Mouse (Mus musculus): ENCODE data around the gene Gzmf. TPM values are rescaled to one million over a fixed set of nuclear protein-coding genes. Genes with fewer than 3 reads are reported as not detected.
"Not testable (repeated sequence)": the region's sequence is repeated elsewhere in the genome, so short reads cannot be mapped to it uniquely, and the experiment has no call there.

Gene Gzmf
- not detected in 2 replicates for polyA plus RNA-seq (2014; fragmentation: Nextera tagmentation; extraction: Ambion mirVana)

DNA sequence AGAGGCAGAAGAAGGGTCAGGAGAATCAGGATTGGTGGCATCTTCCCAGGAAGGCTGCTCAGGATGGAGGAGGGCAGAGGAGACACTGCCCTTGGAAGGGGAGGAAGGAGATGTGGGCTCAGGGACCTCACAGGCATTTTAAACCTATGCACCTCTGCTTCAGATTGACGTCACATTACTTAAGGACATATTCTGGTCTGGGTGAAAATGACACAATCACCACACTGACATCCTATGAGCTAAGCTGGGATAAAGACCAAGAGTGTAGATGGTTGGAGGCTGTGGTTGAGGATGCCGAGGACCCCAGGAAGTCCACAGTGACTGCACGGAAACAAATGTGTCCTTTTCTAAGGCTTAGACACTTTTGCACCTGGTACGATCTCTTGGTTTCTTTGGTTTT, at the start of gene Gzmf:
Gzmf (minus strand) TSS at position 101 of the 400 bp plus-strand sequence.
- no peak for ATAC-seq (replicated peaks; ENCODE audit: insufficient number of reproducible peaks, low FRiP score, low TSS enrichment)
- Histone ChIP-seq H3K27me3 (ENCODE audit: control insufficient read depth, insufficient read depth, low read length) (no peaks in the 10 kb centered on the region), H3K9ac (ENCODE audit: low read depth, low read length) (no peak within 1 kb of the TSS), H3K4me3 (ENCODE audit: low read depth, low read length) (no peak within 1 kb of the TSS), H3K27ac (ENCODE audit: low read depth, low read length) (no peak within 1 kb of the TSS), H3K9me3 (replicated peaks; ENCODE audit: control insufficient read depth, low read length) (no peaks in the 10 kb centered on the region), H3K4me1 (ENCODE audit: control insufficient read depth, insufficient read depth, low read length) (no peaks in the 10 kb centered on the region), H3K36me3 (ENCODE audit: control insufficient read depth, insufficient read depth, low read length) (no peaks in the 10 kb centered on the region), H3K4me2 (no peak within 1 kb of the TSS)
- WGBS (ENCODE audit: insufficient replicate concordance) = 81% methylated on average over 4 of the region's 4 CpGs

DNA sequence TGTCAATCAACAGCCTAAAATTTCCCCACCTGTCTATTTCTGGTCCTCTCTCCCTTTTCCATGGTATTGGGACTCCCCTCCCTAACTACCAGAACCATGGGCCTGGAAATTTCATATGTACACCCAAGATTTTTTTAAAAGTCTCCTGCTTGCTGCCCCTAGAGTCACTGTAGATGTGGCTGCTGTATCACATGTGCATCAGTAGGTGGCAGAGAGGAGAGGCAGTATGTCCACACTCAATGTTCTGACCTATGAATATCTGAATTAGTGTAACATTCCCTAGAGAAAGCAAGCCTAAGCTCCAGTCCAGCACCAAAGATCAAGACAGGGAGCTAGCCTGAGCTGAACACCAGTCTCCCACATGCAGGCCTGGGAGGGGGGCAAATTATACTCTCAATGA, 29.2 kb upstream of the Gzmf start:
- no peak for ATAC-seq (replicated peaks; ENCODE audit: insufficient number of reproducible peaks, low FRiP score, low TSS enrichment)
- Histone ChIP-seq H3K4me3 (ENCODE audit: low read depth, low read length) (no peak overlapping the region), H3K9me3 (replicated peaks; ENCODE audit: control insufficient read depth, low read length) (no peaks in the 10 kb centered on the region), H3K4me2 (no peak overlapping the region), H3K9ac (ENCODE audit: low read depth, low read length) (no peak overlapping the region), H3K27me3 (ENCODE audit: control insufficient read depth, insufficient read depth, low read length) (no peaks in the 10 kb centered on the region), H3K27ac (ENCODE audit: low read depth, low read length) (no peak overlapping the region), H3K4me1 (ENCODE audit: control insufficient read depth, insufficient read depth, low read length) (no peaks in the 10 kb centered on the region), H3K36me3 (ENCODE audit: control insufficient read depth, insufficient read depth, low read length) (no peaks in the 10 kb centered on the region)

DNA sequence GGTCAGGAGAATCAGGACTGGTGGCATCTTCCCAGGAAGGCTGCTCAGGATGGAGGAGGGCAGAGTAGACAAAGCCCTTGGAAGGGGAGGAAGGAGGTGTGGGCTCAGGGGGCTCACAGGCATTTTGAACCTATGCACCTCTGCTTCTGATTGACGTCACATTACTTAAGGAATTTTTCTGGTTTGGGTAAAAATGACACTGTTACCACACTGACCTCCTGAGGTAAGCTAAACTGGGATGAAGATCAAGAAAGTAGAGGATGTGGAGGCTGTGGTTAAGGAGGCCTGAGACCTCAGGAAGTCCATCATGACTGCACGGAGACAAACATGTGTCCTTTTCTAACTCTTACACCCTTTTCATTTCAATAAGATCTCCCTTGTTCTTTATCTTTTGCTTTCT, 23.3 kb upstream of the Gzmf start, which contains the start of gene Gzmc:
Gzmc (minus strand) TSS at position 101 of the 400 bp plus-strand sequence.
- ATAC-seq (replicated peaks; ENCODE audit: insufficient number of reproducible peaks, low FRiP score, low TSS enrichment) = no peak
- Histone ChIP-seq H3K4me3 (ENCODE audit: low read depth, low read length) (no peak within 1 kb of the TSS), H3K4me2 (no peak within 1 kb of the TSS), H3K9ac (ENCODE audit: low read depth, low read length) (no peak within 1 kb of the TSS), H3K27me3 (ENCODE audit: control insufficient read depth, insufficient read depth, low read length) (no peaks in the 10 kb centered on the region), H3K4me1 (ENCODE audit: control insufficient read depth, insufficient read depth, low read length) (no peaks in the 10 kb centered on the region), H3K9me3 (replicated peaks; ENCODE audit: control insufficient read depth, low read length) (no peaks in the 10 kb centered on the region), H3K27ac (ENCODE audit: low read depth, low read length) (no peak within 1 kb of the TSS), H3K36me3 (ENCODE audit: control insufficient read depth, insufficient read depth, low read length) (no peaks in the 10 kb centered on the region)
- WGBS (ENCODE audit: insufficient replicate concordance) = 80% methylated on average over 2 of the region's 2 CpGs

DNA sequence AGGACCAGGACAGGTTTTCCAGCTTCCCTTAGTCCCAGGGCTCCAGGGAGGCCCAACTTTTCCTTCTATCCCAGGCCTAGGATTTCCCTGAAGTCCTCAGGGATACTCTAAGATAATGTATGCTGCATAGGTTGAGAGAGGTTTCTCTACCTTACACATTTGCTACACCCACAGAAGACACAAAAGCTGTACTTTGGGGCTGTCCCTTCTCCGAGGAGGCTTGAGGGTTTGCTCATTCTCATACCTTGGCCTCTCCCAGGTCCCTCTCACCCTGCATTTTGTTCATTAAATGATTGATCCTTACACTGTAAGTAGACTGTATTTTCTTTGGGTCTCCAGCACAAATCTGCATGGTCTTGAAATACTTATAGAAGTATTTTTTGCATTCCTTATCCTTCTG, 5.6 kb downstream of the Gzmf start:
- Histone ChIP-seq H3K36me3 (ENCODE audit: control insufficient read depth, insufficient read depth, low read length) (no peaks in the 10 kb centered on the region), H3K9ac (ENCODE audit: low read depth, low read length) (no peak overlapping the region), H3K4me3 (ENCODE audit: low read depth, low read length) (no peak overlapping the region), H3K27ac (ENCODE audit: low read depth, low read length) (no peak overlapping the region), H3K4me1 (ENCODE audit: control insufficient read depth, insufficient read depth, low read length) (no peaks in the 10 kb centered on the region), H3K27me3 (ENCODE audit: control insufficient read depth, insufficient read depth, low read length) (no peaks in the 10 kb centered on the region), H3K9me3 (replicated peaks; ENCODE audit: control insufficient read depth, low read length) (no peaks in the 10 kb centered on the region), H3K4me2 (no peak overlapping the region)
- no peak for ATAC-seq (replicated peaks; ENCODE audit: insufficient number of reproducible peaks, low FRiP score, low TSS enrichment)
- WGBS (ENCODE audit: insufficient replicate concordance) = 82% methylated on average over 1 of the region's 1 CpGs

DNA sequence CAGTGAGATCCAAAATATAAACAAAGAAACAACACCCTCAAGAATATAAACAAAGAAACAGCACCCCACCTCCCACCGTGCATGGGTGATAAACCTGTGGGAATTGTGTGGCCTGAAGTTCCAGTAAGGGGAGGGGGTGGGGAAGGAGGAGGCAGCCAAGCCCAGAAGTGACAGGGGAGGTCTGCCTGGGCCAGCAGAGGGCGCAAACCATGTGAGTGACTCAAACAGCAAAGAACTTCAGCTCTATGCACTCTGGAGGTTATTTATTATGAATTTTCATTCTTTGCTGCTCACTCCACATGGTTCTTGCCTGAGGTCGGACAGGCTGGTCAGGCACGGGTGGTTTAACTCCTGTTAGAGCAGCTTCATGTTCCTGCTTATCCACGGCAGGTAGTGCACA, 6.2 kb downstream of the Gzmf start:
- ATAC-seq (replicated peaks; ENCODE audit: insufficient number of reproducible peaks, low FRiP score, low TSS enrichment); H3K27ac ChIP-seq (ENCODE audit: low read depth, low read length); H3K4me3 ChIP-seq (ENCODE audit: low read depth, low read length); H3K9me3 ChIP-seq (replicated peaks; ENCODE audit: control insufficient read depth, low read length); H3K27me3 ChIP-seq (ENCODE audit: control insufficient read depth, insufficient read depth, low read length); H3K4me1 ChIP-seq (ENCODE audit: control insufficient read depth, insufficient read depth, low read length); H3K36me3 ChIP-seq (ENCODE audit: control insufficient read depth, insufficient read depth, low read length); H3K4me2 ChIP-seq; H3K9ac ChIP-seq (ENCODE audit: low read depth, low read length): not testable (repeated sequence)
- 24% methylated on average over 5 of the region's 5 CpGs for WGBS (ENCODE audit: insufficient replicate concordance)

DNA sequence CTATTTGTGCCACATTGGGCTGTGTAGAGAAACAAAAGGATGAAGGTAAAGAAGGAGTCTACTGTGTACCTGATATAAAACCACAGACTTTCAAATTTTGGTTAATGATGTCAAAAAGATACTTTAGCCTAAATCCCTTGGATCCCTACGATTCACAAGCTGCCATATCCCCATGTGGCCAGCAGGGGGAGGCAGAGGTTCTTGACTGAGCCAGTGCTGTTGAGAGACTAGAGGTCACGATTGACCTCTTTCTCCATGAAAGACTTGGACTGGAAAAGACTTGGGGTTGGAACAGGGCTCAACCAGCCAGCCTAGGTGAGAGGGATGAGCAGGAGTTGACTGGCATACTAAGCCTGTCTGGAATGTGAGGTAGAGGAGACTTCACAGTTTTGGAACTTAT, 7.2 kb downstream of the Gzmf start:
- Histone ChIP-seq H3K36me3 (ENCODE audit: control insufficient read depth, insufficient read depth, low read length) (no peaks in the 10 kb centered on the region), H3K9ac (ENCODE audit: low read depth, low read length) (no peak overlapping the region), H3K27me3 (ENCODE audit: control insufficient read depth, insufficient read depth, low read length) (no peaks in the 10 kb centered on the region), H3K4me1 (ENCODE audit: control insufficient read depth, insufficient read depth, low read length) (no peaks in the 10 kb centered on the region), H3K27ac (ENCODE audit: low read depth, low read length) (no peak overlapping the region), H3K4me3 (ENCODE audit: low read depth, low read length) (no peak overlapping the region), H3K4me2 (no peak overlapping the region), H3K9me3 (replicated peaks; ENCODE audit: control insufficient read depth, low read length) (no peaks in the 10 kb centered on the region)
- WGBS (ENCODE audit: insufficient replicate concordance) = 22% methylated on average over 2 of the region's 2 CpGs
- ATAC-seq (replicated peaks; ENCODE audit: insufficient number of reproducible peaks, low FRiP score, low TSS enrichment) = no peak

DNA sequence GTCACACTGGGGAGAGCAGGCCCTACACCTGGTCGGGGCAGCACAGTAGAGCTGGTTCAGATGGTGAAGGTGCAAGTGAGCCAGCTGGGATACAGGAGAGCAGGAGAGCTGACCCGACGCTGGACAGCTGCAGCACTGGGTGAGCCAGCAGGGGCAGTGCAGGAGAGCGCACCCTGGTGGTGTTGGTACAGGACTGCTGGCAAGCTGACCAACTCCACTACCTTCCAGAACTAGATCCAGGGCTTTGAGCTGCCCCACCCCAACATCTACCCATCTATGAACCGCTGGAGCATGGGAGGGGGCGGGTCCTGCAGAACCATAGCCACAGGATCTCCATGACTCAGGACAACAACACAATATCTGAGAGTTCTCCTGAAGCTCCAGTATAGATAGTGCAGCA, 24.3 kb downstream of the Gzmf start:
- H3K9me3 ChIP-seq (replicated peaks; ENCODE audit: control insufficient read depth, low read length) = no peaks in the 10 kb centered on the region
- H3K27ac ChIP-seq (ENCODE audit: low read depth, low read length) = no peak overlapping the region
- no peaks in the 10 kb centered on the region for H3K36me3 ChIP-seq (ENCODE audit: control insufficient read depth, insufficient read depth, low read length)
- no peak overlapping the region for H3K9ac ChIP-seq (ENCODE audit: low read depth, low read length)
- H3K4me1 ChIP-seq (ENCODE audit: control insufficient read depth, insufficient read depth, low read length) = no peaks in the 10 kb centered on the region
- no peak for ATAC-seq (replicated peaks; ENCODE audit: insufficient number of reproducible peaks, low FRiP score, low TSS enrichment)
- no peaks in the 10 kb centered on the region for H3K27me3 ChIP-seq (ENCODE audit: control insufficient read depth, insufficient read depth, low read length)
- no peak overlapping the region for H3K4me2 ChIP-seq
- H3K4me3 ChIP-seq (ENCODE audit: low read depth, low read length) = no peak overlapping the region
- 52% methylated on average over 6 of the region's 6 CpGs for WGBS (ENCODE audit: insufficient replicate concordance)

DNA sequence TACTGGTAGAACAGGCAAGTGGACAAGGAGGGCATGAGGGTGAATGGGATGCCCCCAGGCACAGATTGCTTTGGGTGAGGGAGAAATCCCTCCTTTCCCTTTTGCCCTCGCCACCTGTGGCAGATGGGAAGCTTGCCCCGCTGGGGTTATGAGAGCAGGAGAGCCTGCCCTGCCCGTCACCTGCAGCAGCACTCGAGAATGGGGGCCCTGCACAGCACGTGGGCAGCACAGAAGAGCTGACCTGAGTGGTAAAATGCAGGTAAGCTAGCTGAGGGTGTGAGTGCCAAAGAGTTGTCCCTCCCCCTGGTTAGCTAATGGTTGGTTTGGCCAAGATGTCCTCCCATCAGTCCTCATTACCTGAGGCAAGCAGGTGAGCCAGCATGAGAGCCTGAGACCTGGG, 24.7 kb downstream of the Gzmf start:
- no peak for ATAC-seq (replicated peaks; ENCODE audit: insufficient number of reproducible peaks, low FRiP score, low TSS enrichment)
- Histone ChIP-seq H3K27ac (ENCODE audit: low read depth, low read length) (no peak overlapping the region), H3K4me3 (ENCODE audit: low read depth, low read length) (no peak overlapping the region), H3K4me1 (ENCODE audit: control insufficient read depth, insufficient read depth, low read length) (no peaks in the 10 kb centered on the region), H3K9me3 (replicated peaks; ENCODE audit: control insufficient read depth, low read length) (no peaks in the 10 kb centered on the region), H3K4me2 (no peak overlapping the region), H3K36me3 (ENCODE audit: control insufficient read depth, insufficient read depth, low read length) (no peaks in the 10 kb centered on the region), H3K9ac (ENCODE audit: low read depth, low read length) (no peak overlapping the region), H3K27me3 (ENCODE audit: control insufficient read depth, insufficient read depth, low read length) (no peaks in the 10 kb centered on the region)
- WGBS (ENCODE audit: insufficient replicate concordance) = 61% methylated on average over 5 of the region's 5 CpGs

DNA sequence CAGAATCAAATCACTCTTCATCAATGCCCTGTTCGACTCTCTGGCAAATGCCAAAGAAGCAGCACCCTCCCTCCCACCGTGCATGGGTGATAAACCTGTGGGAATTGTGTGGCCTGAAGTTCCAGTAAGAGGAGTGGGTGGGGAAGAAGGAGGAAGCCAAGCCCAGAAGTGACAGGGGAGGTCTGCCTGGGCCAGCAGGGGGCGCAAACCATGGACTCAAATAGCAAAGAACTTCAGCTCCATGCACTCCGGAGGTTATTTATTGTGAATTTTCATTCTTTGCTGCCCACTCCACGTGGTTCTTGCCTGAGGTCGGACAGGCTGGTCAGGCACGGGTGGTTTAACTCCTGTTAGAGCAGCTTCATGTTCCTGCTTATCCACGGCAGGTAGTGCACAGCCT, 33.6 kb downstream of the Gzmf start:
- H3K4me1 ChIP-seq (ENCODE audit: control insufficient read depth, insufficient read depth, low read length); H3K27ac ChIP-seq (ENCODE audit: low read depth, low read length); H3K4me3 ChIP-seq (ENCODE audit: low read depth, low read length); H3K9ac ChIP-seq (ENCODE audit: low read depth, low read length); ATAC-seq (replicated peaks; ENCODE audit: insufficient number of reproducible peaks, low FRiP score, low TSS enrichment); H3K4me2 ChIP-seq; H3K9me3 ChIP-seq (replicated peaks; ENCODE audit: control insufficient read depth, low read length); H3K27me3 ChIP-seq (ENCODE audit: control insufficient read depth, insufficient read depth, low read length); H3K36me3 ChIP-seq (ENCODE audit: control insufficient read depth, insufficient read depth, low read length): not testable (repeated sequence)
- 25% methylated on average over 8 of the region's 8 CpGs for WGBS (ENCODE audit: insufficient replicate concordance)
